Mouse (Mus musculus) cerebellum, adult 2 months (tissue): ENCODE measurements around the gene Tax1bp3. TPM values are rescaled to one million over a fixed set of nuclear protein-coding genes. Genes with fewer than 3 reads are reported as not detected.

ENCODE experiments used
- DNase-seq, 2 experiments: peaks; one replicate each; pipeline ENCODE4 v3.0.0; 2021
- H3K27ac ChIP-seq: fragments of 200-500 bp; 2 replicates; pipeline ENCODE4 v1.5.1; 2012; ENCODE audit warnings: low read length, control low read depth, inconsistent platforms; ENCODE audit not compliant: insufficient read depth
- H3K27me3 ChIP-seq: fragments of 200-500 bp; 2 replicates; pipeline ENCODE4 v1.6.1; 2012; ENCODE audit warnings: inconsistent platforms, mild to moderate bottlenecking, low read length, moderate library complexity; ENCODE audit not compliant: control insufficient read depth, insufficient read depth
- H3K4me1 ChIP-seq: fragments of 200-500 bp; 2 replicates; pipeline ENCODE4 v1.6.1; 2011; ENCODE audit warnings: low read length; ENCODE audit not compliant: control insufficient read depth, insufficient read depth
- H3K4me3 ChIP-seq: fragments of 200-500 bp; replicated peaks from 2 replicates; pipeline ENCODE3; 2011; ENCODE audit warnings: mild to moderate bottlenecking, low read depth, low read length, control low read depth; ENCODE audit not compliant: insufficient read depth
- CTCF ChIP-seq: fragments of 200-500 bp; IDR thresholded peaks from 2 replicates; pipeline ENCODE4 v1.5.1; 2011; ENCODE audit warnings: low read depth, mild to moderate bottlenecking, control low read depth, low read length, moderate library complexity, borderline replicate concordance; ENCODE audit not compliant: insufficient read depth
- POLR2A ChIP-seq: fragments of 200-500 bp; IDR thresholded peaks from 2 replicates; pipeline ENCODE4 v1.6.1; 2011; ENCODE audit warnings: low read length, control low read depth, borderline replicate concordance; ENCODE audit not compliant: insufficient read depth
- WGBS: fragments of 180-500 bp; shearing (Covaris S2); methylation state at CpG from one replicate; pipeline ENCODE4 v1.1.7; 2018; 5-methylcytosine and 5-hydroxymethylcytosine counted together
- polyA plus RNA-seq: library from polyadenylated mRNA; depleted of rRNA; stranded (reverse); fragments of >200 nt; gene quantifications from 2 replicates; pipeline ENCODE4 v1.2.3, GENCODE M21; 2012; rRNA removed

Tax1bp3 gene
- 15.9 and 16.5 TPM in 2 replicates for polyA plus RNA-seq

DNA sequence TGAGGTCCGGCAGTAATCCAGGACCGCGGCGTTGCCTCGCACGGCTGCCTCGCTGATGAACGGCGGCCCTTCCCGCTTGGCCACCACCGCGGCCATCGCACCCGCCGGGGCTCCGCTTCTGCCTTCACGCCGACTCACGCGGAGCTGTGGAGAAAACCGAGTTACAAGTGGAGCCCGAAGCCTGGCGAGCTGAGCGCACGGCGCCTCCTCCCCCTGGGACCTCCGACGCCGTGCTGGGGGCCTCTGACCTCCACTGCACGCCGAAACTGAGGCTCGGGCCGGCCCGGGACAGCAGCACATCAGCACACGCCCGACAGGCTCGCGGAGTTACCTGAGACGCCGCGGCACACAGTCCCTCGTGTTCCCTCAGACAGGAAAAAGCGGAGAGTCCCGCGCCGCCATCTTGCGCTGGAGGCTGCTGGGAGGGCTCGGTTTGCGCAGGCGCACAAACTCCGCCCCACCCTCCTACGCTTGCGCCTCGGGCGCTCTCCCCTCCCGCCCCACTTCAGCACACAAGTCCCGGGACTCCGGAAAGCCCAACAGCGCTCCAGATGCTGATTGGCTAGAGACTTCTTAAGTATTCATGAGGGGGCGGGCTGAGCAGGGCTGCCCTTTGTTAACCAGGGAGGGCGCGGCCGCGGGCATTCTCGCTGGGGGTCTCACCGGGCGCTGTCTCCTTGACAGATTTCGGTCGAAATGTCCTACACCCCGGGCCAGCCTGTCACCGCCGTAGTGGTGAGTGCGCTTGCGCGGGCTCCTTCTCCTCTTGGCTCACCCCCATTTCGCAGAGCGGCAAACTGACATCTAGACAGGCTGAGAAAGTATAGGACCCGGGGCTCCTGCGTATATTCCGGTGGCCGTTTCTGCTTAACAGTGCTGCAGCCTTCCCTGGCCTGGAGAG, at the start of gene Tax1bp3, which contains the start of gene Emc6:
Tax1bp3 (plus strand) TSS at position 476 of the 901 bp plus-strand sequence.
Emc6 (minus strand) TSS at position 430 of the 901 bp plus-strand sequence.
- under 1% methylated on average over 81 of the region's 81 CpGs for WGBS
- peak within 1 kb of the TSS; percentile 94 for H3K4me3 ChIP-seq
- H3K4me1 ChIP-seq: peaks cover 4% of the 10 kb centered on the region; the same call in 1 of the 2 replicates
- TF ChIP-seq CTCF: no peak
- TF ChIP-seq POLR2A: peak; percentile 92
- H3K27me3 ChIP-seq: no peaks in the 10 kb centered on the region
- H3K27ac ChIP-seq: peak within 1 kb of the TSS; percentile 71
- peak; percentile 94 to 97 for DNase-seq

DNA sequence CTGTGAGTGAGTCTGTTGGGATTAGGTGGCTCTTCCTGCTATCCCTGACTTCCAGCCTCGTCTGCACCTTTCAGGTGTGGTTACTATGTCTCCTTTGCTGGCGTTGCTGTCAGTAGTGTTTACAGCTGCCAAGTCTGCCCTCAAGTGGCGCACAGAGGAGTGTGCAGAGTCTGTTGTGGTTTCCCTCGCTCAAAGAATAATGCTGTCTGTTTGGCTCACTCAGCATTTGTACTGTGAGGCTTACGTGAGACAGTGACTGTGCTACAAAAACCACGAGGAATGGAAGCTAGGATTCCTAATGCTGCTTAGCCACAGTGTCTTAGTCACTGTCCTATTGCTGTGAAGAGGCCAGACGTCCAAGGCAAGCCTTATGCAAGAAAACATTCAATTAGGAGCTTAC, 45.9 kb upstream of the Tax1bp3 start:
- Histone ChIP-seq H3K27me3 (no peaks in the 10 kb centered on the region), H3K4me3 (no peak overlapping the region), H3K4me1 (no peaks in the 10 kb centered on the region), H3K27ac (no peak overlapping the region)
- DNase-seq: no peak
- WGBS: 78% methylated on average over 7 of the region's 7 CpGs
- no peak for TF ChIP-seq POLR2A
- TF ChIP-seq CTCF: no peak

DNA sequence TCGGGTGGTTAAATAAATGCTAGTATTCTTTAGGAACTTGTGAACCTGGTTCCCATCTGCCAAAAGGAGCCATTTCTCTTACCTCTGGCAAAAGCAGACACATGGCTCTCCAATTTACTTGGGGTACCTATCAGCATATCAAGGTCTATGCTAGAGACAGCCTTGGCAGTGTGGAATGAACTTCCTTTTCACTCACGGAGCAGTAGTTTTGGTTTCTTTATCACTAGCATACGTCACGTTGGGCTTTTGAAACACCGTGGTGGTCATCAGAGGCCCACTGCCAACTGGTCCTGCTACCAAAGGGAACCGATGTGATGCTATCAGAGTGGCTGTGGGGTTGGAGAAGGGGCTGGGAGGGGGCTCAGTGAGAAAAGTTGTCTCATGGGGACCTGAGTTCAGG, 43.9 kb upstream of the Tax1bp3 start:
- 93% methylated on average over 6 of the region's 6 CpGs for WGBS
- Histone ChIP-seq H3K4me1 (no peaks in the 10 kb centered on the region), H3K27ac (no peak overlapping the region), H3K27me3 (no peaks in the 10 kb centered on the region), H3K4me3 (no peak overlapping the region)
- no peak for TF ChIP-seq CTCF
- no peak for TF ChIP-seq POLR2A
- no peak for DNase-seq

DNA sequence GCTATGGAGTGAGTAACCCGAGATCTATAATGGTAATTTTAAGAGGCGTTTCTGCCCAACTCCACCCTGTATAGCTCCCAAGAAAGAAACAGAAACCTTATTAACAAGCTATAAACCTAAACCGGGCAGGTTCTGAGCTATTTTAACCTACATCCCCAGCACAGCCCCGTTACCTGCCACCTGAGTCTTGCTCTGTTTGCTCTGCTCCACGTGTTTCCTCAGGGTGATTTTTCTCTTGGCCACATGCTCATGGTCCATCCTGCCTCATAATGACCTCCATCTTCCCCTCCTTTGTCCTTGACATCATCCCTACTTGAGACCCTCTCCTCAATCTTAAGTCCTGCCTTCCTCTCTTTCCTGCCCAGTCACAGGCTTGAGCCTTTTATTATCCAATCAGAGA, 42.7 kb upstream of the Tax1bp3 start:
- H3K4me3 ChIP-seq: no peak overlapping the region
- no peak for DNase-seq
- no peaks in the 10 kb centered on the region for H3K27me3 ChIP-seq
- no peaks in the 10 kb centered on the region for H3K4me1 ChIP-seq
- TF ChIP-seq POLR2A: no peak
- TF ChIP-seq CTCF: no peak
- H3K27ac ChIP-seq: no peak overlapping the region
- 95% methylated on average over 5 of the region's 5 CpGs for WGBS

DNA sequence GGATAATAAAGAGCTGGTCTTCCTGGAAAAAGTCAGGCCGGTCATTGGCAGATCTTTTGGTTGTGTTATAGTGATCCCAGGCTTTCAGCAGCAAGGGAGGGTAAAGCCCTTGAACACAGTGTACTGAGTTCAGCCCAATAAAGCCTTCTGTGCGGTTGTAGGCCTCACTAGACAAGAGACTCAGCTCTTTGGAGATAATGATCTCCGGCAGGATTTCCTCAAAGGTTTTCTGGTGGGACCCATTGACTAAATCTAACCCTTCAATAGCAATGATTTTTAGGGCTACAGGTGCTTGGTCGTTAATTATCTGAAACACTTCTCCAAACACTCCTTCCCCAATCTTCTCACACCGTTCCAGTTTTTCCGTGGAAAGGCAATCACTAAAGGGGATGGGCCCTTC, 40.3 kb upstream of the Tax1bp3 start:
- DNase-seq: no peak
- TF ChIP-seq CTCF: no peak
- TF ChIP-seq POLR2A: no peak
- H3K4me1 ChIP-seq: no peaks in the 10 kb centered on the region
- H3K27me3 ChIP-seq: no peaks in the 10 kb centered on the region
- WGBS: 79% methylated on average over 6 of the region's 6 CpGs
- H3K27ac ChIP-seq: no peak overlapping the region
- no peak overlapping the region for H3K4me3 ChIP-seq

DNA sequence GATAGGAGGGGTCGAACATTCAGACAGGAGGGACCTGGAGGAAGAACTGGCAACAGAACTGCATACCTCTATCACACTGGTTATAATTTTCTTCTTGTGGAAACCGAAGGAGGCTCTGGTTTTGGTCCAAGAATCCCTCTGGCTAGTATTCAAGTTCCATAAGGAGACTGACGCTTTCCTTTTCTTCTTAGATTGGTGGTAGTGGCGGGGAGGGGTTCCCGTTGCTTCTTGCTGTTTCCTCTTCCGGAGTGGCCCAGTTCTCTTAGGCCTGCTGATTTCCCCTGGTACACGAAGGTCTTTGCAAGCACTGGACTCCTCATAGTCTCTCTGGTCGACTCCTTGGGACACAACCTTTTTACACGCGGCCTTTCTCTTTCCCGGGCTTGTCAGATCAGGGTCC, 39.8 kb upstream of the Tax1bp3 start:
- no peaks in the 10 kb centered on the region for H3K4me1 ChIP-seq
- no peak overlapping the region for H3K4me3 ChIP-seq
- TF ChIP-seq POLR2A (no peak), CTCF (no peak)
- no peaks in the 10 kb centered on the region for H3K27me3 ChIP-seq
- no peak for DNase-seq
- WGBS: 11% methylated on average over 11 of the region's 11 CpGs
- H3K27ac ChIP-seq: no peak overlapping the region

DNA sequence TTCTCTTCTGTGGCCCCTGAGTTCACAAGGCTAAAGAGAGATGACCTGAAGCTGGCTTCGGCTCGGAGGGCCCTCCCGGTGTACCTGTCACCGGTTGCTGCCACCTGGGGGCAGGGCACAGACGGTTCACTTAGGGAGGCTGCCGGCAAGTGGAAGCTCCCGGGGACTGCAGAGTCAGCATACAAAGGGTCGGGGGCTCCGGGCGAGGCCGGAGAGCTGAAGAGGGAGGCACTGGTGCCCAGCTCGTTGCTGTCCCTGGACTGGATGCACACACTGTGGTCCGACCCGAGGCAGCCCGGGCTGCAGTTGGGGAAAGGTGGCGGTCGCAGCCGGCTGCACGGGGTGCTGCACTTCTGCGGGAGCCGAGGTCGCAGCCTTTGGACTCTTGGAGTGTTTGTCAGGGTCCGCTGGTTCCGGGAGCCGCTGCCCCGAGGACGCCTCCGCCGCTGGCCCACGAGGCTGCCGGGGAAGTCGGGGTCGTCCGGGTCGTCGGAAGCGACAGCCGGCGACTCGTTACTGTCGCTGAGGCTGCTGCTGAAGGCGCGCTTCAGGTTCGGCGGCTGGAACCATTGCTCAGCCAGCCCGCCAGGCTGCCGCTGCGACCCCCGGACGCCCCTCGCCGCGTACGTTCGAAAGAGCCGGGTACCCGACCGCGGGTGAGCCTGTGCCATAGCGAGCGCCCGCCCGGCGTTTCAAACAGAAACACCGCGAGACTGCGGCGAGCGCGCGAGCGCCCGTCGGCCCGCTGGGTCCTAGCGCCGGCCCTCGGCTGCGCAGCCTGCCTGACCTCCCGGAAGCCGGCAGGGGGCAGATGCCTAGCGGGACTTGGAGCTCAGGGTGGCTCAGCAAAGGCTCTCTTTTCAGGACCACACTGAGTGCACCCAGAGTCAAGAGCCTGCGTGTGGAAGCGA, 39.0 kb upstream of the Tax1bp3 start, which contains the start of gene Haspin:
Haspin (minus strand) TSS at position 704 of the 911 bp plus-strand sequence.
- under 1% methylated on average over 84 of the region's 84 CpGs for WGBS
- H3K27ac ChIP-seq: no peak within 1 kb of the TSS

More for the DNA sequence above, 39.0 kb upstream of the Tax1bp3 start, which contains the start of gene Haspin:
- TF ChIP-seq POLR2A (no peak), CTCF (peak; percentile 80)
- peak; percentile 85 to 87 for DNase-seq
- Histone ChIP-seq H3K4me3 (peak within 1 kb of the TSS; percentile 54), H3K4me1 (no peaks in the 10 kb centered on the region), H3K27me3 (no peaks in the 10 kb centered on the region)
